Mouse (Mus musculus): ENCODE results near the gene Golga2. TPM values are rescaled to one million over a fixed set of nuclear protein-coding genes. Genes with fewer than 3 reads are reported as not detected.
A peak's percentile ranks its signal among the peaks of the same experiment; 100 is the strongest.

Gene Golga2
- polyA plus RNA-seq, 1 experiment from 2014 or later = 21.3 TPM

DNA sequence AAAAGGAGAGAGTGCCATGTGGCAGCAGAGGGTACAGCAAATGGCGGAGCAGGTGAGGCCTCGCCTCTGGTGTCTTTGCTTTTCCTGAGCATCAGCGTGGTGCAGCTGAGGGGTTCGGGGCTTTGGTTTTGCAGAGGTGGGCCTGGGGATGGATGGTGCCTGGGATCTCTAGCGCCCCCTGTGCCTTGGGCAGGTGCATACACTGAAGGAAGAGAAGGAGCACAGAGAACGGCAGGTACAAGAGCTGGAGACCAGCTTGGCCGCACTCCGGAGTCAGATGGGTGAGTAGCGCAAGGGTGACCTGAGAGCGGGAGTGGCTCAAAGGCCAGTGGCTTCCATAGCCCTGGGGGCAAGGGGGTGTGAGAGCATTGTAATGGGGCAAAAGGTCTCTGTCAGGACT lies 15.8 kb downstream of the Golga2 start:
- no peaks in the 10 kb centered on the region for H3K27me3 ChIP-seq (ENCODE audit: control insufficient read depth, insufficient read depth, low read length)
- peaks cover 95% of the 10 kb centered on the region for H3K36me3 ChIP-seq (ENCODE audit: control insufficient read depth, insufficient read depth, low read length)
- no peak overlapping the region for H3K9ac ChIP-seq (ENCODE audit: low read depth, low read length)
- no peaks in the 10 kb centered on the region for H3K4me1 ChIP-seq (ENCODE audit: control insufficient read depth, insufficient read depth, low read length)
- H3K4me3 ChIP-seq (ENCODE audit: low read length) = no peak overlapping the region
- no peak for ATAC-seq (ENCODE audit: low FRiP score, low TSS enrichment)
- H3K27ac ChIP-seq (ENCODE audit: low read depth, low read length) = no peak overlapping the region
- WGBS = 90% methylated on average over 10 of the region's 10 CpGs
- H3K4me2 ChIP-seq (replicated peaks; ENCODE audit: low read depth, low read length) = no peak overlapping the region
- no peaks in the 10 kb centered on the region for H3K9me3 ChIP-seq (ENCODE audit: control insufficient read depth, low read length)

DNA sequence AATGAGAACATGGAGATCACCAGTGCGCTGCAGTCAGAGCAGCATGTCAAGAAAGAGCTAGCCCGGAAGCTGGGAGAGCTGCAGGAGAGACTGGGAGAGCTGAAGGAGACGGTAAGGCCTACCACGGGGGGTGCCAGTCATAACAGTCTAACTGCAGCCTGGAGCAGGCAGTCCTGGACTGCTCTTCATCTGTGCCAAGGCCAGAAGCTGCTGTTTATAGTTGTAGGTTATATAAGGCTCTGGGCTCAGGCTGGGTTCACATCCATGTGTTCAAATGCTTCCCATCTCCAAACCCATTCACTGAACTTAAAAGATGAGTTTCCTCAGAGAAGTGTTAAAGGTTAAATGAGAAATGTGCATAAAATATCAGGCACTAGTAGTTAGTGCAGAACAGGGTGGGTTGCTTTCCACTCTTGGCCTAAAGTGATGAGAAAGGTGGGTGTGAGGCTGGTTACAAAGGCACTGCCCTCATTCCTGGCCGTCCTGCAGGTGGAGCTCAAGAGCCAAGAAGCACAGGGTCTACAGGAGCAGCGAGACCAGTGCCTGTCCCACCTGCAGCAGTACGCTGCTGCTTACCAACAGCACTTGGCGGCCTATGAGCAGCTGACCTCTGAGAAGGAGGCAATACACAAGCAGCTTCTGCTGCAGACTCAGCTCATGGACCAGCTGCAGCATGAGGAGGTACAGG lies 17.1 kb downstream of the Golga2 start:
- Histone ChIP-seq H3K9ac (ENCODE audit: low read depth, low read length) (no peak overlapping the region), H3K36me3 (ENCODE audit: control insufficient read depth, insufficient read depth, low read length) (peaks cover 89% of the 10 kb centered on the region), H3K4me1 (ENCODE audit: control insufficient read depth, insufficient read depth, low read length) (no peaks in the 10 kb centered on the region), H3K9me3 (ENCODE audit: control insufficient read depth, low read length) (no peaks in the 10 kb centered on the region), H3K27me3 (ENCODE audit: control insufficient read depth, insufficient read depth, low read length) (no peaks in the 10 kb centered on the region), H3K4me2 (replicated peaks; ENCODE audit: low read depth, low read length) (no peak overlapping the region), H3K27ac (ENCODE audit: low read depth, low read length) (no peak overlapping the region), H3K4me3 (ENCODE audit: low read length) (no peak overlapping the region)
- peak; percentile 64; the same call in 1 of the 2 replicates for ATAC-seq (ENCODE audit: low FRiP score, low TSS enrichment)
- 58% methylated on average over 8 of the region's 8 CpGs for WGBS

DNA sequence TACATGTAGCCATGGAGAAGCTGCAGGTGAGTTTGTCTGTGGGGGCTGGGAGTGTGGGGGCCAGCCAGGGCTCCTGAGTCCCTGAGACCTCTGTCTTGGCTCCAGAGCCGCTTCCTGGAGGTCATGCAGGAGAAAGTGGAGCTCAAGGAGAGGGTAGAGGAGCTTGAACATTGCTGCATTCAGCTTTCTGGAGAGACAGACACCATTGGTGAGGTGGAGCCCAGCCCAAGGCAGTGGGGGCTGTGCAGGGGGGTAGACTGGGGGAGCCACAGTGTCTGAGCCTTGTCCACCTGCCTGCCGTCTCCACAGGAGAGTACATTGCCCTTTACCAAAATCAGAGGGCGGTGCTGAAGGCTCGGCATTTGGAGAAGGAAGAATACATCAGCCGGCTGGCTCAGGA lies 18.5 kb downstream of the Golga2 start:
- Histone ChIP-seq H3K4me2 (replicated peaks; ENCODE audit: low read depth, low read length) (no peak overlapping the region), H3K4me3 (ENCODE audit: low read length) (no peak overlapping the region), H3K9me3 (ENCODE audit: control insufficient read depth, low read length) (no peaks in the 10 kb centered on the region), H3K4me1 (ENCODE audit: control insufficient read depth, insufficient read depth, low read length) (peaks cover under 1% of the 10 kb centered on the region; the same call in 1 of the 2 replicates), H3K27ac (ENCODE audit: low read depth, low read length) (no peak overlapping the region), H3K27me3 (ENCODE audit: control insufficient read depth, insufficient read depth, low read length) (no peaks in the 10 kb centered on the region), H3K9ac (ENCODE audit: low read depth, low read length) (no peak overlapping the region), H3K36me3 (ENCODE audit: control insufficient read depth, insufficient read depth, low read length) (peaks cover 77% of the 10 kb centered on the region)
- 92% methylated on average over 5 of the region's 5 CpGs for WGBS
- ATAC-seq (ENCODE audit: low FRiP score, low TSS enrichment) = no peak

DNA sequence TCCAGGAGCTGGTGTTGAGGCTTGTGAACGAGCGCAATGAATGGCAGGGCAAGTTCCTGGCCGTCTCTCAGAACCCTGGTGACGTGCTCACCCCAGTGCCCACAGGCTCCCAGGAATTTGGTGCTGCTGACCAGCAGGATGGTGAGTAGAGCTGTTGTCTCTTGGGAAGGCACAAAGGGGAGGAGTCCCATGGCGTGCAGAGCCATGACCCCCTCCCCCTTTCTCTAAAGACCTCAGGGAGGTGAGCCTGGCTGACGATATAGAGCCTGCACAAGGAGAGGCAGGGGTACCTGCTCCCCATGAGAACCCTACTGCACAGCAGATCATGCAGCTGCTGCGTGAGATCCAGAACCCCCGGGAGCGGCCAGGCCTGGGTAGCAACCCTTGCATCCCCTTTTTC lies 19.0 kb downstream of the Golga2 start:
- 87% methylated on average over 9 of the region's 9 CpGs for WGBS
- no peak for ATAC-seq (ENCODE audit: low FRiP score, low TSS enrichment)
- Histone ChIP-seq H3K36me3 (ENCODE audit: control insufficient read depth, insufficient read depth, low read length) (peaks cover 72% of the 10 kb centered on the region), H3K4me1 (ENCODE audit: control insufficient read depth, insufficient read depth, low read length) (peaks cover 6% of the 10 kb centered on the region), H3K9me3 (ENCODE audit: control insufficient read depth, low read length) (no peaks in the 10 kb centered on the region), H3K4me2 (replicated peaks; ENCODE audit: low read depth, low read length) (no peak overlapping the region), H3K9ac (ENCODE audit: low read depth, low read length) (no peak overlapping the region), H3K4me3 (ENCODE audit: low read length) (no peak overlapping the region), H3K27ac (ENCODE audit: low read depth, low read length) (no peak overlapping the region), H3K27me3 (ENCODE audit: control insufficient read depth, insufficient read depth, low read length) (no peaks in the 10 kb centered on the region)

DNA sequence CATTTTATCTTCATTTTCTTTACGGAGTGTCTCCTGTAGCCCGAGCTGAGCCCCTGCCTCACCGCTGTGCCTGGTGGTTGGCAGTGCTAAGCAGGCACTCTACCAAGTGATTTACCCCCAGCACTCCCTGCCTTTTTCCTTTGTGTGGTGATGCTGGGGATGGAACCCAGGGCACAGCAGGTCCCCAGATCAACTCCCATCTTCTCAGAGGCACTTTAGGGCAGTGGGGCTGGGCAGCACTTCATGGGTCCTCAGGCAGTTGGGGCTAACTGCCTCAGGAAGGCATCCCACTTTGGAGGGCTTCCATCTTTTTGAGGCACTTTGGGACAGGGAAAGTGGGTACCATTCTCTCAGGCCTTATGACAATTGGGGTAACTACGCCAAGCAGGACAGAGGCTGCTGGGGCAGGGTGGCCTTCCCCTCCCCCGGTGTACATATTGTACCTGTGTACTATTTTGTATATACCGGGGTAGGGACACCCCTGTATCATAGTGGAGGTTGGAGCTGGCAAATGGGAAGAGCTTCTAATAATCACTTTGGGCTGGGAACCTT lies 20.1 kb downstream of the Golga2 start:
- Histone ChIP-seq H3K4me3 (ENCODE audit: low read length) (no peak overlapping the region), H3K9ac (ENCODE audit: low read depth, low read length) (no peak overlapping the region), H3K27ac (ENCODE audit: low read depth, low read length) (no peak overlapping the region), H3K27me3 (ENCODE audit: control insufficient read depth, insufficient read depth, low read length) (no peaks in the 10 kb centered on the region), H3K9me3 (ENCODE audit: control insufficient read depth, low read length) (no peaks in the 10 kb centered on the region), H3K36me3 (ENCODE audit: control insufficient read depth, insufficient read depth, low read length) (peaks cover 63% of the 10 kb centered on the region), H3K4me2 (replicated peaks; ENCODE audit: low read depth, low read length) (no peak overlapping the region), H3K4me1 (ENCODE audit: control insufficient read depth, insufficient read depth, low read length) (peaks cover 15% of the 10 kb centered on the region)
- ATAC-seq (ENCODE audit: low FRiP score, low TSS enrichment) = no peak
- 82% methylated on average over 6 of the region's 6 CpGs for WGBS

DNA sequence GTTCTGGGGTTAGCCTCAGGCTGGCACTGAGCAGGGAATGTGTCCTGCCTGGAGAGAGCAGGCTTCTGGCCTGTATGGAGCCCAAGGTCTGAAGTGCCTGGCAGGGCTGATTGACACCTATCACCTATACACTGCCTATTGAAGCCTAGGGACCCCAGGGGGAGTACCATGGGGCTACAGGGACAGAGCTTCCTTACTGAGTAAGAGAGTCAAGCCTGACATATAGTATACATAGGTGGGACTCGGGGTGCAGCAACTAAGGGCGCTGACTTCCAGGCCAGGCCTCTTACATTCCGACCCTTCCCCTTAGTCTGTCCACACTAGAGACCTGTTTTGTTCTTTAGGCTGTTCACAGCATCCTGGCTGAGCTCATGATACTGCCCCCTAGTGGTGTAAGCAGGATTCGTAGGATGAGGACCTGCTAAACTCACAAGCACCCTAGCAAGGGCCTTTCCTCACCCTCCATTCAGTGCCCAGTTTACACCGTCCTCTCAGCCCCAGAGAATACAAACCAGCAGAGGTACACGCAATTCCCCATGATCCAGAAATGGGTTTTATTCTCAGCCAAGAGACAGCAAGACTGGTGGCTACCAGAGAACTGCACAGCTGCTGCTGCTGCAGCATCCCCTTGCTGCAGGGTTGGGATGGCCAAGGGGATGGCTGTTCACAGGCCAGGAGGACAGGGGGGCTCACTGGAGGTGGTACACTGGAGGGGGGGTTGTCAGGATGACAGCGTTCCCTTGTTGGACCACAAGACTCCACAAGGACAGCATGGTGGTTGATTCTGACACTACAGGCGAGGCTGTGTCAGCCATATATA lies 21.0 kb downstream of the Golga2 start:
- H3K9ac ChIP-seq (ENCODE audit: low read depth, low read length) = no peak overlapping the region
- H3K27ac ChIP-seq (ENCODE audit: low read depth, low read length) = no peak overlapping the region
- ATAC-seq (ENCODE audit: low FRiP score, low TSS enrichment) = no peak
- 0 out of 2 replicates have a peak, but pooled peaks cover under 1% of the 10 kb centered on the region for H3K27me3 ChIP-seq (ENCODE audit: control insufficient read depth, insufficient read depth, low read length)
- no peaks in the 10 kb centered on the region for H3K9me3 ChIP-seq (ENCODE audit: control insufficient read depth, low read length)
- no peak overlapping the region for H3K4me2 ChIP-seq (replicated peaks; ENCODE audit: low read depth, low read length)
- peaks cover 15% of the 10 kb centered on the region for H3K4me1 ChIP-seq (ENCODE audit: control insufficient read depth, insufficient read depth, low read length)
- 54% methylated on average over 8 of the region's 8 CpGs for WGBS
- peaks cover 55% of the 10 kb centered on the region for H3K36me3 ChIP-seq (ENCODE audit: control insufficient read depth, insufficient read depth, low read length)
- H3K4me3 ChIP-seq (ENCODE audit: low read length) = no peak overlapping the region

DNA sequence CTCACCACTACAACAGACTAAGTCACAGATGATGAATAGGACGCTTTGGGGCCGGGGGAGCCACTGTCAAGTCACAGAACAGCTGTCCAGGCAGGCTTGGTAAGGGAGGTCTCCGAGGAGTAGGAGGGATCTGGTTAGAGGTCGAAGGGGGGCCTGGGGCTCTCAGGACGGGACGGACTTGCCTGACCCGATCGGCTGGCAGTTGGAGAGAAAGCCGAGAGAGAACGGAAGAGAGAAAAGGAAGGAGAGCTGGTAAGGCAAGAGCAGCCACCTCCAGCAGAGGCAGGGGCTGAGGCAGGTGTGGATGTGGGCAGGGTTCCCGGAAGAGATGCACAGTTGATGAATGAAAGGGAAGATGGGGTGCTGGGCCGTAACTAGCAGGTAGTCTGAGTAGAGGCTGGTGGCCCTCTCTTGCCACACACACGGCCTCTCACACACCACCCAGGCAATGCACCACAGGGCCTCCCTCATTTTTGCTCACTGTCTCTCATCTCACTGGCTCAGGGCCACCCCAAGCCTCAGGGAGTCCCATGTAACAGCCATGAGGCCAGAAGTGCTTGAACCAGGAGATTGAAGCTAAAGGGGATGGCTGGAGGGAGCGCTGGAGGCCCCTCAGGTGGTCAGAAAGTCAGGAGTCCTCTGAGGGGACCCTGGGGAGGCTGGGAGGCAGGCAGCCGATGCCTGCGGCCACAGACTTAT lies 21.8 kb downstream of the Golga2 start:
- H3K9ac ChIP-seq (ENCODE audit: low read depth, low read length) = no peak overlapping the region
- H3K27ac ChIP-seq (ENCODE audit: low read depth, low read length) = no peak overlapping the region
- 84% methylated on average over 16 of the region's 16 CpGs for WGBS
- peaks cover 46% of the 10 kb centered on the region for H3K36me3 ChIP-seq (ENCODE audit: control insufficient read depth, insufficient read depth, low read length)
- 0 out of 2 replicates have a peak, but pooled peaks cover 3% of the 10 kb centered on the region for H3K27me3 ChIP-seq (ENCODE audit: control insufficient read depth, insufficient read depth, low read length)
- no peaks in the 10 kb centered on the region for H3K9me3 ChIP-seq (ENCODE audit: control insufficient read depth, low read length)
- no peak overlapping the region for H3K4me3 ChIP-seq (ENCODE audit: low read length)
- ATAC-seq (ENCODE audit: low FRiP score, low TSS enrichment) = no peak
- H3K4me2 ChIP-seq (replicated peaks; ENCODE audit: low read depth, low read length) = no peak overlapping the region
- peaks cover 15% of the 10 kb centered on the region for H3K4me1 ChIP-seq (ENCODE audit: control insufficient read depth, insufficient read depth, low read length)

DNA sequence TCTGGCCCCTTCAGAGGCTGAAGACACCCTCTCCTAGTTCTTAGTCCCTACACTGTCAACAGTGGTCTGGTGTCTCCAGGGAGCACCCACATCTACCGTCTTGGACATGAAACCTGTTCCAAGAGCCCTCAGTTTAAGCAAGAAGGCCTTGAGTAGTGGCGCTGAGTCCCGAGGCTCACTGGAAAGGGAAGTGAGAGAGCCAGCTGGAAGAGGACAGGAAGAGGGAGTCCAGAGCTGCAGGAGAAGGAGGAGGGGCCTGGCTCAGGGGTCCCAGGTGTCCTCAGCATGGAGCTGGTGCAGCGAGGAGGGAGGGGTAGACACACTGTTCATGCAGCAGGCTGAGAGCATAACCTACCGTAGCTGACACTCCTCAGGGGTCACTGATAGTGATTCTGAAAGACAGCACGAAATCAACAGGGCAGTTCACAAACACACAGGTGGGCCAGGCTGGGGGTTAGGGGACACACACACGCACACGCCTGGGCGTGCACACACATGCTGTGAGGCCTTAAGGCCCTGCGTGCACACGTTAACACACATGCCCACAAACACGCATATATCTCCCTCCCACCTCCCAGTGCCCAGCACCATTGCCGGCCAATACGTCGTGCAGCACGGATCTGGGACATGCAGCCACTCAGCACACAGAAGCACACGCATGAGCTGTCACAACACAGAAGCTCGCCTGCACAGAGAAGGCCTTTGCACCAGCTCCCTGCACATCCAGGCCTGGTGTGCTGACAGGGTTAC lies 23.1 kb downstream of the Golga2 start:
- 0 out of 2 replicates have a peak, but pooled peaks cover 3% of the 10 kb centered on the region for H3K27me3 ChIP-seq (ENCODE audit: control insufficient read depth, insufficient read depth, low read length)
- no peaks in the 10 kb centered on the region for H3K9me3 ChIP-seq (ENCODE audit: control insufficient read depth, low read length)
- WGBS = 87% methylated on average over 18 of the region's 18 CpGs
- peaks cover 17% of the 10 kb centered on the region for H3K4me1 ChIP-seq (ENCODE audit: control insufficient read depth, insufficient read depth, low read length)
- H3K27ac ChIP-seq (ENCODE audit: low read depth, low read length) = no peak overlapping the region
- H3K4me2 ChIP-seq (replicated peaks; ENCODE audit: low read depth, low read length) = no peak overlapping the region
- H3K9ac ChIP-seq (ENCODE audit: low read depth, low read length) = no peak overlapping the region
- no peak for ATAC-seq (ENCODE audit: low FRiP score, low TSS enrichment)
- H3K36me3 ChIP-seq (ENCODE audit: control insufficient read depth, insufficient read depth, low read length) = peaks cover 34% of the 10 kb centered on the region
- no peak overlapping the region for H3K4me3 ChIP-seq (ENCODE audit: low read length)
